Mouse (Mus musculus): ENCODE data around the gene Eif3a. TPM values are rescaled to one million over a fixed set of nuclear protein-coding genes. Genes with fewer than 3 reads are reported as not detected.

Eif3a gene
- total RNA-seq, 1 experiment from 2014 or later: 477 TPM

- ATAC-seq (replicated peaks; ENCODE audit: low read depth, poor library complexity, severe bottlenecking): no peak
Observed at GRCm38 (mm10) chr19:60773366-60773765, 17.1 kb downstream of the Eif3a start.

GRCm38 (mm10) chr19:60758896-60759835 is 31.3 kb downstream of the Eif3a start:
- ATAC-seq (replicated peaks; ENCODE audit: low read depth, poor library complexity, severe bottlenecking): no peak

GRCm38 (mm10) chr19:60757099-60757785 is 33.2 kb downstream of the Eif3a start:
- ATAC-seq (replicated peaks; ENCODE audit: low read depth, poor library complexity, severe bottlenecking): no peak

DNA sequence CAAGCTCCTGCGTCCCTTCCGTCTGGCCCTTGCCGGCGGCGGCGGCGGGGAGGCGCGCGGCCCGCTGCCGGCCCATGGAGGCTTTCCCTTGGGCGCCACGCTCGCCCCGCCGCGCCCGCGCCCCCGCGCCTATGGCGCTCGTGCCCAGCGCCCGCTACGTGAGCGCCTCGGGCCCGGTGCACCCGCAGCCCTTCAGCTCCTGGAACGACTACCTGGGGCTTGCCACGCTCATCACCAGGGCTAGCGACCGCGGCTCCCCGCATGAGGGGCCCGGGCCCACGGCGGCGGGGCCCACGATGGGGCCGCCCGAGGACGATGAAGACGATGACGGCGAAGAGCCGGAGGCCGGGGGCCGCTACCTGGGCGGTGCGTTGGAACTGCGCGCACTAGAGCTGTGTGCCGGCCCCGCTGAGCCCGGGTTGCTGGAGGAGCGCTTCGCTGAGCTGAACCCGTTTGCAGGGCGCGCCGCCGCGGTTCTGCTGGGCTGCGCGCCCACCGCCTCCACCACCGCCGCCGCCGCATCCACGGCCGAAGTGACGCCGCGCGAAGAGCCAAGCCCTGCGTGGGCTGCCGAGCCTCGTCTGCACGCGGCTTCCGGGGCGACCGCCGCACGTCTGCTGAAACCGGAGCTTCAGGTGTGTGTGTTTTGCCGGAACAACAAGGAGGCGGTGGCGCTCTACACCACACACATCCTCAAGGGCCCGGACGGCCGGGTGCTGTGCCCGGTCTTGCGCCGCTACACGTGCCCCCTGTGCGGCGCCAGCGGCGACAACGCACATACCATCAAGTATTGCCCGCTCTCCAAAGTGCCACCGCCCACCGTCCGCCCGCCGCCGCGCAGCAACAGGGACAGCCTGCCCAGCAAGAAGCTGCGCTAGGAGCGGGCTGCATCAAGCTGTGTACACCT is 34.0 kb downstream of the Eif3a start:
- peak; percentile 23 for ATAC-seq (replicated peaks; ENCODE audit: low read depth, poor library complexity, severe bottlenecking)

DNA sequence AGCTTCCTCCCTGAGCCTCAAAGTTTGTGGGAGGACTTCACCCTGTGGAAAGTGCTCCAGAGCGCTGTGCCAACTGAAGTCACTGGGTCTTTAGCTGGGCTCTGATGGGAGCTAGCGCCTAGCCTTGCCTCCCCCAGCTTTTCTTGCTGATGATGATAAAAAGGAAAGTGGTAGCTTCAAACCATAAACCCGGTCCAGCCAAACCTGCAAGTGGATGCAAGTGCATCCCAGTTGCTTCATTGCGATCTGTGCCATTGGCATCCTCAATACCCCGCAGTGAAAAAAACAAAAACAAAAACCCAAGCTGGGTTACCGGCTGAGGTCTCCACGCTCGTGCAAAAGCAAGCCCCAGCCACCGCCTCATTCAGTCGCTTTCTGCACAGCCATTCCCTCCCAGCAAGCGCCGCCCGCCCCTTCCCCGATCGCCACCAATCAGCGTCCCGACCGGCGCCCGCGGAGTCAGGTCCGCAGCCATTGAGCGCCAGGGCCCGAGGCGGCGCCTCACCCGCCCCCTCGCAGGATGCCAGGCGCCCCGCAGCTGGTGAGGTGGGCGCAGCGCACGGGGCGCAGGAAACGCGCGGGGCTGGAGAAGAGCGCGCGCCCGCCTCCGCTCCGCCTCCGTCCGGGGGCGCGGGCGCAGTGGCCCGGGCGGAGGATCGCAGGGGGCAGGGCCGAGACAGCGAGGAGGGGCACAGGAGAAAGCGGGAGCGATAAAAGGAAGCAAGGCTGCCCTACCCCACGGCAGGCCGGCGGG is 34.8 kb downstream of the Eif3a start, which contains the start of gene Nanos1:
Nanos1 (plus strand) TSS at position 550 of the 754 bp plus-strand sequence.
- ATAC-seq (replicated peaks; ENCODE audit: low read depth, poor library complexity, severe bottlenecking): peak; percentile 86

GRCm38 (mm10) chr19:60747801-60748200 is 42.7 kb downstream of the Eif3a start:
- ATAC-seq (replicated peaks; ENCODE audit: low read depth, poor library complexity, severe bottlenecking): no peak

- peak; percentile 54; the same call in 1 of the 2 replicates for ATAC-seq (replicated peaks; ENCODE audit: low read depth, poor library complexity, severe bottlenecking)
Observed at GRCm38 (mm10) chr19:60743767-60744547, 46.5 kb downstream of the Eif3a start.

DNA sequence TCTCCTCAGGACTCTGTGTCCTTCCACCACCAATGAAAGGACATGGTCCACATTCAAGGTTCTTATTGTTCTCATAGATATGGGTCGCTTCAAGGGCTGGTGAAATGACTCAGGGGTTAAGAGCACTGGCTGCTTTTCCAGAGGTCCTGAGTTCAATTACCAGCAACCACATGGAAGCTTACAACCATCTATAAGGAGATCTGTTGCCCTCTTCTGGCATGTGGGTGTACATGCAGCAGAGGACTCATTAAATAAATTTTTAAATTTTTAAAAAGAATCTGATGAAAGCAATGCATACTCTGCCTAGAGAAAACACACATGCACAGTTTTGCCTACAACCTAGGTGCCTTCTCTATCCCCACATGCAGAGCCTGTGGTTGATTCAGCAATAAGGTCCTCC is 49.9 kb downstream of the Eif3a start:
- no peak for ATAC-seq (replicated peaks; ENCODE audit: low read depth, poor library complexity, severe bottlenecking)

DNA sequence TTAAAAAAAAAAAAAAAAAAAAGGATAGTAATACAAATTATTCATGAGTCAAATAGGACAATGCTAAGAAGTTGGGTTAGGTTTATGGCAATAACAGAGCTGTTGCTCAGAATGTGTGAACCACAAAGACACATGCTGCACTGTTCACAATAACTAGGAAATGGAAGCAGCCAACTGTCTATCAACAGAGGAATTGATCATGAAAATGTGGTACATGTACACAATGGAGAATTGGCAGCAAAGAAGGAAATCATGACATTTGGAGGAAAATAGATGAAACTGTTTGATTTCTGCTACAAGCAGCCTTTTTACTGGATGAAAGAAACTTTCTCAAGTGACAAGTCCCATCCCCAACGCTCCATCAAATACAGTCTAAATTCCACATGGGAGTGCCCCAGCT is 58.5 kb downstream of the Eif3a start:
- no peak for ATAC-seq (replicated peaks; ENCODE audit: low read depth, poor library complexity, severe bottlenecking)

- no peak for ATAC-seq (replicated peaks; ENCODE audit: low read depth, poor library complexity, severe bottlenecking)
Observed at GRCm38 (mm10) chr19:60731299-60731698, 59.2 kb downstream of the Eif3a start.

- peak; percentile 99 for ATAC-seq (replicated peaks; ENCODE audit: low read depth, poor library complexity, severe bottlenecking)
Observed at GRCm38 (mm10) chr19:60730281-60730852, 60.1 kb downstream of the Eif3a start.

GRCm38 (mm10) chr19:60716381-60716780 is 74.1 kb downstream of the Eif3a start:
- no peak for ATAC-seq (replicated peaks; ENCODE audit: low read depth, poor library complexity, severe bottlenecking)

GRCm38 (mm10) chr19:60712577-60712976 is 77.9 kb downstream of the Eif3a start:
- no peak for ATAC-seq (replicated peaks; ENCODE audit: low read depth, poor library complexity, severe bottlenecking)

Other genes starting within 250 kb of the Eif3a start
- gene Cacul1, start 209.6 kb downstream of the Eif3a start, total RNA-seq (2017): 37.3 and 42.7 TPM in 2 replicates
- gene Nanos1, start 34.7 kb downstream of the Eif3a start, total RNA-seq (2017): 1.4 and 1.5 TPM in 2 replicates
- gene Fam45a, start 20.9 kb upstream of the Eif3a start, total RNA-seq (2017): 19.9 and 27.8 TPM in 2 replicates
- 3.5 and 4.4 TPM in 2 replicates for gene Sfxn4, start 70.8 kb upstream of the Eif3a start, total RNA-seq (2017)
- gene Prdx3, start 83.9 kb upstream of the Eif3a start, total RNA-seq (2017): 109 and 117 TPM in 2 replicates
- gene Grk5, start 99.1 kb upstream of the Eif3a start, total RNA-seq (2017): 2.1 and 3.3 TPM in 2 replicates

All from common myeloid progenitor, adult 5-6 weeks (primary cell).